Mouse (Mus musculus): ENCODE measurements around the gene Naalad2. TPM values are rescaled to one million over a fixed set of nuclear protein-coding genes. Genes with fewer than 3 reads are reported as not detected.
"Not testable (repeated sequence)": the region's sequence is repeated elsewhere in the genome, so short reads cannot be mapped to it uniquely, and the experiment has no call there.

Gene Naalad2
- 0.50 and 0.78 TPM in 2 replicates for polyA plus RNA-seq (2016; fragmentation: Nextera tagmentation; extraction: Ambion mirVana)

DNA sequence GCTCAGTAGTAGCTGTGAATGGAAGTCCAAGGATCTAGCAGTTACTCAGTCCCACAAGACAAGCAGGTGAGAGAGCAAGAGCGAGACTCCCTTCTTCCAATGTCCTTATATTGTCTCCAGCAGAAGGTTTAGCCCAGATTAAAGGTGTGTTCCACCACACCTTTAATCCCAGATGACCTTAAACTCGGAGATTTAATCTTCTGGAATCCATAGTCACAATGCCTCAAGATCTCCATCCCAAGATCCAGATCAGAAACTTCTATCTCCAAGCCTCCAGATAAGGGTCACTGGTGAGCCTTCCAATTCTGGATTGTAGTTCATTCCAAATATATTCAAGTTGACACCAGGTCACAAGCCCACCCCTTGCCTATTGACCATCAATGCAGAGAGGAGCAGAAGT, at the start of gene Naalad2:
TSS of gene Naalad2 (minus strand) at position 101 of the 400 bp plus-strand sequence.
- WGBS (ENCODE audit: insufficient replicate concordance), result 63% methylated on average over 2 of the region's 2 CpGs
- H3K9me3 ChIP-seq (replicated peaks); H3K4me3 ChIP-seq; H3K4me1 ChIP-seq; ATAC-seq; H3K27ac ChIP-seq; H3K9ac ChIP-seq; H3K4me2 ChIP-seq; H3K27me3 ChIP-seq (replicated peaks); H3K36me3 ChIP-seq: not testable (repeated sequence)

DNA sequence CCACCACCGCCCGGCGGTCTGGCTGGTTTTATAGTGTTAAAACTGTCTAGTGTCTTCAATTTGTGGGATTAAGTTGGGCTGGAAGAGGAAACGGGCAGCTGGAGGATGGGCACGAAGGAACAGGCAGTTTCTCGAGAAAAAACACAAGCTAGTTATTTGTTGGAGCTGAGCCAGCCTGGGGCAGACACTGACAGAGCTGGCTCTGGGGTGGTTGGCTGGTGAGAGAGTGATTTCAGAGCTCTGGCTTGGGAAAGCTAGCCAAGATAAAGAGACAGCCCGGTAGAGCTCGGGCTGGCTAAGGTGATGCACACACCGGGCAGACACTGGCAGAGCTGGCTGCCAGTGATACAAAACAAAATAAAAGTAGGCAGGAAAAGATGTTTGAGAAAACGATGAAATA, 28.9 kb upstream of the Naalad2 start:
- WGBS (ENCODE audit: insufficient replicate concordance), result 68% methylated on average over 10 of the region's 10 CpGs
- no peak overlapping the region for H3K27ac ChIP-seq
- ATAC-seq, result no peak
- H3K9ac ChIP-seq, result no peak overlapping the region
- H3K9me3 ChIP-seq (replicated peaks), result no peaks in the 10 kb centered on the region
- H3K4me2 ChIP-seq, result no peak overlapping the region
- H3K4me3 ChIP-seq, result no peak overlapping the region
- no peaks in the 10 kb centered on the region for H3K36me3 ChIP-seq
- no peaks in the 10 kb centered on the region for H3K27me3 ChIP-seq (replicated peaks)
- no peaks in the 10 kb centered on the region for H3K4me1 ChIP-seq

GRCm38 (mm10) chr9:18430354-18430753, 27.6 kb upstream of the Naalad2 start, which contains the start of gene Mbd3l2:
Gene Mbd3l2 (plus strand): TSS chr9:18430654.
- Histone ChIP-seq H3K4me3 (no peak within 1 kb of the TSS), H3K36me3 (no peaks in the 10 kb centered on the region), H3K27ac (no peak within 1 kb of the TSS), H3K9me3 (replicated peaks) (no peaks in the 10 kb centered on the region), H3K9ac (no peak within 1 kb of the TSS), H3K27me3 (replicated peaks) (no peaks in the 10 kb centered on the region), H3K4me2 (no peak within 1 kb of the TSS), H3K4me1 (no peaks in the 10 kb centered on the region)
- no peak for ATAC-seq

GRCm38 (mm10) chr9:18412371-18412770, 9.6 kb upstream of the Naalad2 start:
- not testable (repeated sequence) for H3K27me3 ChIP-seq (replicated peaks); H3K27ac ChIP-seq; H3K36me3 ChIP-seq; H3K4me1 ChIP-seq; H3K9me3 ChIP-seq (replicated peaks); ATAC-seq; H3K9ac ChIP-seq; H3K4me2 ChIP-seq; H3K4me3 ChIP-seq
- WGBS (ENCODE audit: insufficient replicate concordance), result 60% methylated on average over 4 of the region's 4 CpGs

DNA sequence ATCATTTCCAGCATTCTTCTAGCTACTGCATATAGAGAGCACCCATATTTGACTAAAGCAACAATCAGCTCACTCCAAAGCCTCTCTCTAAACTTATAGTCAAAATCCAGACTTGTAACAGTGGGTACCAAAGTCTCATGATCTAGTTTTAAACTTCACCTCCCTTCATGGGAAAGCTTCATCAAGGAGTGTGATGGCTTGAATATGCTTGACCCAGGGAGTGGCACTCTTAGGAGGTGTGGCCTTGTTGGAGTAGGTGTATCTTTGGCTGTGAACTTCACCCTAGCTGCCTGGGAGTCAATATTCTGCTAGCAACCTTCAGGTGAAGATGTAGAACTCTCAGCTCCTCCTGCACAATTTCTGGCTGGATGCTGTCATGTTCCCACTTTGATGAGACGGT, 1.3 kb upstream of the Naalad2 start, which contains the start of gene Ubtfl1:
TSS of gene Ubtfl1 (plus strand) at position 301 of the 400 bp plus-strand sequence.
- no peak within 1 kb of the TSS for H3K4me3 ChIP-seq
- H3K9ac ChIP-seq, result no peak within 1 kb of the TSS
- no peak within 1 kb of the TSS for H3K4me2 ChIP-seq
- WGBS (ENCODE audit: insufficient replicate concordance), result 48% methylated on average over 1 of the region's 1 CpGs
- no peak within 1 kb of the TSS for H3K27ac ChIP-seq
- no peaks in the 10 kb centered on the region for H3K4me1 ChIP-seq
- no peak for ATAC-seq
- no peaks in the 10 kb centered on the region for H3K9me3 ChIP-seq (replicated peaks)
- H3K36me3 ChIP-seq, result no peaks in the 10 kb centered on the region
- H3K27me3 ChIP-seq (replicated peaks), result no peaks in the 10 kb centered on the region

DNA sequence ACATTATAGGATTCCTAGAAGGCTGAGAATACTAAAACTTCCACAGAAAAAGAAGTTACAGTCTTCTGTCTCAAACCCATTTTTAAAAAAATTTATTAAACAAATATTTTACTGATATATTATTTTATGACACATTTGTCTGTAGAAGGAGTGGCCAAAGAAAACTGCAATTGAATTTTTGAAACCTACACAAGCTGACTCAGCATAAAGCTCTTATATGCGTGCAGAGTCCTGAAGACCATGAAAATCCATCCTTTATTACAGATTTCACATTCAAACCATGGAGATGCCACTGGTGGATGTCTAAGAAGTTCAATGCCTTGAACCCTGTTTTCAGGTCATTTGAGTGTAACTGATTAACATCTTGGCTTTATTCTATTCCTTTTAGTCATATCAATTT, 3.2 kb downstream of the Naalad2 start:
- no peaks in the 10 kb centered on the region for H3K36me3 ChIP-seq
- no peak for ATAC-seq
- no peaks in the 10 kb centered on the region for H3K27me3 ChIP-seq (replicated peaks)
- H3K4me2 ChIP-seq, result no peak overlapping the region
- H3K9me3 ChIP-seq (replicated peaks), result no peaks in the 10 kb centered on the region
- WGBS (ENCODE audit: insufficient replicate concordance), result 58% methylated on average over 1 of the region's 1 CpGs
- H3K27ac ChIP-seq, result no peak overlapping the region
- no peak overlapping the region for H3K9ac ChIP-seq
- H3K4me1 ChIP-seq, result no peaks in the 10 kb centered on the region
- no peak overlapping the region for H3K4me3 ChIP-seq

DNA sequence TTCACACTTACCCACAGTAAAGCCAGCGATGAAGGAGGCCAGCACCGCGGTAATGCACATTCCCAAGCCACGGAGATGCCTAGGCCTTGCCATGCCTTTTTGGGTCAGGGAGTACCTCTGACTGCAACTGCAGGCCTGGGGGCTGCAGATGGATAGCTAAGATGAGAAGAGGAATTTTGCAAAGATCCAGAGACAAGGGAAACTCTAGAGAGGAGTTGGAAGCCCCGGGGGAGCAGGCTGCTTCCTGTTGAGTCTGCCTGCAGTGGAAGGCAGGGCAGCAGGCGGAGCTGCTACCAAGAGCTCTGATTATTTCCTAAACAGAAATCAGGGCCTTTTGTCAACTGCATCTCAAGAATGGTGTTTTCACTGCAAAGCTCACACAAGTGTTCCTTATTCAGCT, 17.0 kb downstream of the Naalad2 start:
- Histone ChIP-seq H3K4me2 (no peak overlapping the region), H3K4me1 (no peaks in the 10 kb centered on the region), H3K9me3 (replicated peaks) (no peaks in the 10 kb centered on the region), H3K9ac (no peak overlapping the region), H3K36me3 (no peaks in the 10 kb centered on the region), H3K27me3 (replicated peaks) (no peaks in the 10 kb centered on the region), H3K4me3 (no peak overlapping the region), H3K27ac (no peak overlapping the region)
- WGBS (ENCODE audit: insufficient replicate concordance), result 28% methylated on average over 6 of the region's 6 CpGs
- ATAC-seq, result no peak

GRCm38 (mm10) chr9:18373026-18373425, 29.8 kb downstream of the Naalad2 start:
- WGBS (ENCODE audit: insufficient replicate concordance), result 67% methylated on average over 1 of the region's 1 CpGs
- H3K9ac ChIP-seq; H3K9me3 ChIP-seq (replicated peaks); H3K36me3 ChIP-seq; H3K4me3 ChIP-seq; H3K4me2 ChIP-seq; H3K4me1 ChIP-seq; H3K27ac ChIP-seq; ATAC-seq; H3K27me3 ChIP-seq (replicated peaks): not testable (repeated sequence)

- Histone ChIP-seq H3K36me3 (peaks cover 13% of the 10 kb centered on the region), H3K4me2 (no peak overlapping the region), H3K9me3 (replicated peaks) (no peaks in the 10 kb centered on the region), H3K4me1 (no peaks in the 10 kb centered on the region), H3K27me3 (replicated peaks) (no peaks in the 10 kb centered on the region), H3K27ac (no peak overlapping the region), H3K9ac (no peak overlapping the region), H3K4me3 (no peak overlapping the region)
- ATAC-seq, result no peak
- 90% methylated on average over 3 of the region's 3 CpGs for WGBS (ENCODE audit: insufficient replicate concordance)
These were observed 82.8 kb downstream of the Naalad2 start for GRCm38 (mm10) chr9:18319990-18320389.

GRCm38 (mm10) chr9:18298301-18298700, 104.5 kb downstream of the Naalad2 start:
- H3K9ac ChIP-seq, result no peak overlapping the region
- peaks cover 10% of the 10 kb centered on the region for H3K4me1 ChIP-seq
- ATAC-seq, result no peak
- peaks cover 64% of the 10 kb centered on the region for H3K36me3 ChIP-seq
- H3K4me3 ChIP-seq, result no peak overlapping the region
- WGBS (ENCODE audit: insufficient replicate concordance), result 77% methylated on average over 6 of the region's 6 CpGs
- no peak overlapping the region for H3K27ac ChIP-seq
- H3K27me3 ChIP-seq (replicated peaks), result no peaks in the 10 kb centered on the region
- no peak overlapping the region for H3K4me2 ChIP-seq
- no peaks in the 10 kb centered on the region for H3K9me3 ChIP-seq (replicated peaks)

- peak overlapping the region; percentile 84 for H3K9ac ChIP-seq
- H3K27ac ChIP-seq, result peak overlapping the region; percentile 89
- 17% methylated on average over 6 of the region's 6 CpGs for WGBS (ENCODE audit: insufficient replicate concordance)
- H3K4me3 ChIP-seq, result peak overlapping the region; percentile 80
- ATAC-seq, result no peak
- no peaks in the 10 kb centered on the region for H3K27me3 ChIP-seq (replicated peaks)
- peak overlapping the region; percentile 76 for H3K4me2 ChIP-seq
- H3K9me3 ChIP-seq (replicated peaks), result no peaks in the 10 kb centered on the region
- peaks cover 20% of the 10 kb centered on the region for H3K36me3 ChIP-seq
- peaks cover 13% of the 10 kb centered on the region for H3K4me1 ChIP-seq
These were observed 109.6 kb downstream of the Naalad2 start for GRCm38 (mm10) chr9:18293026-18293781.

GRCm38 (mm10) chr9:18292443-18292922, 110.3 kb downstream of the Naalad2 start:
- Histone ChIP-seq H3K36me3 (peaks cover 15% of the 10 kb centered on the region), H3K9me3 (replicated peaks) (no peaks in the 10 kb centered on the region), H3K4me1 (peaks cover 13% of the 10 kb centered on the region), H3K27ac (peak overlapping the region; percentile 89), H3K4me2 (peak overlapping the region; percentile 76), H3K4me3 (peak overlapping the region; percentile 80), H3K9ac (peak overlapping the region; percentile 84), H3K27me3 (replicated peaks) (no peaks in the 10 kb centered on the region)
- WGBS (ENCODE audit: insufficient replicate concordance), result 2% methylated on average over 23 of the region's 24 CpGs
- ATAC-seq, result peak; percentile 60
